Mouse (Mus musculus): ENCODE data around the gene Peli1. TPM values are rescaled to one million over a fixed set of nuclear protein-coding genes. Genes with fewer than 3 reads are reported as not detected.
"Not testable (repeated sequence)": the region's sequence is repeated elsewhere in the genome, so short reads cannot be mapped to it uniquely, and the experiment has no call there.

The Peli1 gene
- polyA plus RNA-seq, 1 experiment from 2014 or later, result 18.7 TPM

DNA sequence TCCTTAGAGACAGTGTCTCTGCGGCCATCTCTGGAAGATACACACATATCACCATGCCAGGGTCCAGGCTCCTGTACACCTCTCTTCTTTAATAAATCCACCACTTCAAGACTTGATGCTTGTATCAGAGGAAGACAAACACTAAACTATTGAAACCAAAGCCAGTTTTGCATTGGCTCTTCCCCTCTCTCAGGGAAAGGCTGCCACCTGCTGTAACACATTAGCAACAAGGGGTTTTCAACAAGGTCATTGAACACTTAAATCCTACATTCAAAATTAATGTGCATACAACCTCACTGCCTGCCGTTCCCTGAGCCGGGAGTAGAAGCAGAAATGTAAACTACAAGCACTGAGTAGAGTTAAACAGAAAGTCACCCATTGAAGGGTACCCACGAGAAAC lies 87.3 kb downstream of the Peli1 start:
- ATAC-seq, result no peak

DNA sequence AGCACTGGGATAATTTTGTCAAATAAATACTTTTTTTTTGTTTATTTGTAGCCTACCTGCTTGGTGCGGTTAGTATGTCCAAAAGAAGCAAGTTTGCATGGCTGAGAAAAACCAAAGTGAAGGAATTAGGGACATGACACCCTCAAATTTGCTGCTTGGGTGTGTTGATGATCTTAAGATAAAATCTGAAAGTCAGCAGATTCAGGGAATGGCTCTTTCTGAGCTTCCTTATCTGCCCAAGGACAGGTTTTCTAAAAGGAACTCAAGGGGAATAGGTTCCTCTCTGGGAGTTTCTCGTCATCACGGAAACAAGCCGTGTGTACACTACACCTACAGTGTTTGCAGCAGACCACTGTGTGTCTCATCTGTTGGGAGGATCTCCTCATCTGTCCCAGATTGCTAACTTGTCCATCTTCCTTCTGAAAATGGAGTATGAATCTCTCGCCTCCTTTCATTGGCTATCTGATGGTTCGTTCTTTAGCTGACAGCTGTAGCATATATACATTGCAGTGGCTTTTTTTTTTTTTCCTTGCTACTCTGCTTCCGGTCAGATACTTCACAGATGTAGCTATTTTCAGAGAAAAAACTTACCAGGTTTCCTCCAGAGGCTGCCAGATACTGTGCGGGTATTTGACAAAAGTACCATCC lies 88.0 kb downstream of the Peli1 start:
- no peak for ATAC-seq
- Histone ChIP-seq H3K27ac (no peak overlapping the region), H3K36me3 (no peaks in the 10 kb centered on the region), H3K4me1 (peaks cover 48% of the 10 kb centered on the region), H3K9ac (no peak overlapping the region), H3K4me3 (no peak overlapping the region), H3K27me3 (replicated peaks) (no peaks in the 10 kb centered on the region), H3K4me2 (no peak overlapping the region), H3K9me3 (replicated peaks) (no peaks in the 10 kb centered on the region)
- 31% methylated on average over 8 of the region's 8 CpGs for WGBS (ENCODE audit: insufficient replicate concordance)

More for the DNA sequence above, 87.3 kb downstream of the Peli1 start:
- WGBS (ENCODE audit: insufficient replicate concordance), result 39% methylated on average over 4 of the region's 4 CpGs
- H3K4me3 ChIP-seq, result no peak overlapping the region
- no peak overlapping the region for H3K27ac ChIP-seq
- H3K4me1 ChIP-seq, result peaks cover 51% of the 10 kb centered on the region
- no peaks in the 10 kb centered on the region for H3K36me3 ChIP-seq
- H3K27me3 ChIP-seq (replicated peaks), result no peaks in the 10 kb centered on the region
- H3K4me2 ChIP-seq, result no peak overlapping the region
- no peaks in the 10 kb centered on the region for H3K9me3 ChIP-seq (replicated peaks)
- no peak overlapping the region for H3K9ac ChIP-seq

DNA sequence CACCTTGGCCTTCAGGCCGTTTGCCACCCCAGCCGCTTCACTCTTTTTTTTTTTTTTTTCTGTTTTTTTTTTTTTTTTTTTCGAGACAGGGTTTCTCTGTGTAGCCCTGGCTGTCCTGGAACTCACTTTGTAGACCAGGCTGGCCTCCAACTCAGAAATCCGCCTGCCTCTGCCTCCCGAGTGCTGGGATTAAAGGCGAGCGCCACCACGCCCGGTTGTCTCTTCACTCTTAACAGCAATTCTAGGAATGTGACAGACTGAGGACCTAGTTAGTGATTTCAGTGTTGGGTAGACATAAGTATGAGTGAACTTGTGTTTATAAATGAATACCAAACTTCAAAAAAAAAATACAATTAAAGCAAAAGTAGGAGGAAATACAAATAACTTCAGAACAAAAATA lies 88.8 kb downstream of the Peli1 start:
- 62% methylated on average over 8 of the region's 9 CpGs for WGBS (ENCODE audit: insufficient replicate concordance)
- H3K27ac ChIP-seq; H3K9ac ChIP-seq; H3K36me3 ChIP-seq; H3K27me3 ChIP-seq (replicated peaks); ATAC-seq; H3K4me3 ChIP-seq; H3K9me3 ChIP-seq (replicated peaks); H3K4me2 ChIP-seq: not testable (repeated sequence)
- peaks cover 43% of the 10 kb centered on the region for H3K4me1 ChIP-seq

DNA sequence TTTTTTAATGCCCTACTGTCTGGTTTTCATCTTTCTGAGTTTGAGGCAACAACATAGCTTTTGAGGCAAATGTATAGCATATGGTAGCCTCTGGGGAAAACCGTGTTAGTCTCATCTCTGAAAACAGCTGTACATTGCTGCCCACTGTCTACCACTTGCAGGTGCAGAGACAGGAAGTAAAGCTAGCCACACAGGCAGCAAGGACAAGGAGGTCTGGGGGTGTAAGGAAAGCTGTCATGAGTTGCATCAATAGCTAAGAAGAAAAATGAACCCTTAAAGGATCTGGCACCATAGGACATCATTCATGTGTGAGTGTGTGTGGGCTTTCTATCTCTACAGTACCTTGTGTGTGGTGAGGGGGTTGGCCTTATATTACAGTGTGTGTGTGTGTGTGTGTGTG lies 89.6 kb downstream of the Peli1 start:
- 8% methylated on average over 1 of the region's 1 CpGs for WGBS (ENCODE audit: insufficient replicate concordance)
- no peak for ATAC-seq

DNA sequence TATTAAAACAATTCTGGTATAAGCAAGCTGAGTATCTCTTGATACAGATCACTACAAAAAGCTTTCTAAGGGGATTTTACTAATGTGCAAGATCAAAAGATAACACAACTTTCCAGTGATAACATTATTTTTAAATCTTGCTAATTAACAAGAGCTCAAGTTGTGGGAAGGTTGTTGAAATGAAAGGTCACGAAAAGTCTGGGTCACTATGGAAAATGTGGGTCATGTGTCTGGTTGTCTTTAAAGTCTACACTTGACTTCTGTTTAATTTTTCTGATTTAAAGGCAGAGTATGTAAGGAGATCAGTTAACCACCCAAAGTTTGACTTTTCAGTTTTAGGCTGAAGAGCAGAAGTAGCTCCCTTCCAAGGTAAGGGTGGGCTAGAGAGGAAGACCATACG lies 90.5 kb downstream of the Peli1 start:
- WGBS (ENCODE audit: insufficient replicate concordance), result 68% methylated on average over 2 of the region's 2 CpGs
- H3K9me3 ChIP-seq (replicated peaks), result no peaks in the 10 kb centered on the region
- ATAC-seq, result no peak

More for the DNA sequence above, 89.6 kb downstream of the Peli1 start:
- Histone ChIP-seq H3K4me1 (peaks cover 36% of the 10 kb centered on the region), H3K4me2 (no peak overlapping the region), H3K9me3 (replicated peaks) (no peaks in the 10 kb centered on the region), H3K4me3 (no peak overlapping the region), H3K9ac (no peak overlapping the region), H3K27me3 (replicated peaks) (no peaks in the 10 kb centered on the region), H3K36me3 (no peaks in the 10 kb centered on the region), H3K27ac (no peak overlapping the region)

DNA sequence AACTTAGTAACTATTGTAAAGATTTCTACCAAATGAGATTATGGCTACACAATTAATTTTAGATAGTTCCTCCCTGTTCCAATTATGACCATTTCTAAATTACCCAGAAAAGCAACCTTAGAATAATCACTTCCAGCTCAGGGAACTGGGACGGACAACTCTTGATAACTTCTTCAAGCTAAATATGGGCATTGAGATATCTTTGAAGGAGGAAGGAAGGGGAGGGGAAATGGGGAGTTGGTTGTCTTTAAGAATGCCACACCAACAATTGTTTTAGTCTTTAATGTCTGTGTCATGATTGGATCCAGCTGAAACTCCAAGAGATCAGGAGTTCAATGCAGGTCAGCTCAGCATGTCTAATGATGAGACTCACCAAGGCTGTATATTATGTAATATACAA lies 91.6 kb downstream of the Peli1 start:
- WGBS (ENCODE audit: insufficient replicate concordance), result 3% methylated on average over 1 of the region's 1 CpGs
- H3K27me3 ChIP-seq (replicated peaks), result no peaks in the 10 kb centered on the region
- no peak for ATAC-seq
- H3K4me1 ChIP-seq, result peaks cover 36% of the 10 kb centered on the region
- no peak overlapping the region for H3K9ac ChIP-seq
- no peak overlapping the region for H3K4me3 ChIP-seq
- no peaks in the 10 kb centered on the region for H3K9me3 ChIP-seq (replicated peaks)
- H3K27ac ChIP-seq, result no peak overlapping the region
- H3K36me3 ChIP-seq, result no peaks in the 10 kb centered on the region
- H3K4me2 ChIP-seq, result no peak overlapping the region

More for the DNA sequence above, 90.5 kb downstream of the Peli1 start:
- Histone ChIP-seq H3K27me3 (replicated peaks) (no peaks in the 10 kb centered on the region), H3K4me1 (peaks cover 36% of the 10 kb centered on the region), H3K4me3 (no peak overlapping the region), H3K9ac (no peak overlapping the region), H3K36me3 (no peaks in the 10 kb centered on the region), H3K27ac (no peak overlapping the region), H3K4me2 (no peak overlapping the region)

DNA sequence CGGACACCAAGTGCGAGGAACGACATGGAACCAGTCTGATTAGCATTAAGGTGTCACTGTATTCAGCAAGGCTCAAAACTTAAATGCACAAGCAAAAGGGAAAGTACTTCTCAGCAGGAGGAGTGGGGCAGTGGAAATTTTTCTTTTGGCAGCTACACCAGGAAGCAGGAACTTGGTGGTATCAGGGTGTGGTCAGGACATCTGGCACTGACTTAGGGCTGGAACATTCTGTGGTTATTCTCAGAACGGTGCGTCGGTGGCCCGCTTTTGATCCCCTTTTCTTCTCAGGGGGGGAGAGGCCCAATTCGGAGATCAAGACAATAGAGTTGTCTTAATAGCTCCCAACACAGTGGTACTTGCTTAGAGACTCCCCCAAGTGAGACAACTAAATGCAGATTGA lies 100.7 kb downstream of the Peli1 start:
- ATAC-seq, result not testable (repeated sequence)

DNA sequence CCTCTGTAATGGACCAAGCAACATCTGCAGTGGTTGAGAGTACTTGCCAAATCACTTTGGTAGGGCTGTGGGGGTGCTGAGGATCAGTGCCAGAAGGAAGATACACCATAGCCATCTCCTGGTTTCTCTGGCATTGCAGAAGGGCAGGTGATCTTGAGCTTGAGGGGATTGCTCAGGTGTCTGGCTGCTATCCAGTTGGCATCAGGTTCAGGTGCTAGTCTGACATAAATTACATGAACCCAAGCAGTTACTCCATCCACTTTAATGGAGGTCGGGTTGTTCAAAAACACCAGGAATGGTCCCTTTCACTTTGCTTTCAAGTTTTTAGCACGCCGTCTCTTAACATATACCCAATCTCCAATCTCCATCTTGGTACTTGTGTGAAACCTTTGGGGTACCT lies 103.8 kb downstream of the Peli1 start:
- 84% methylated on average over 3 of the region's 3 CpGs for WGBS (ENCODE audit: insufficient replicate concordance)
- Histone ChIP-seq H3K36me3 (no peaks in the 10 kb centered on the region), H3K4me2 (no peak overlapping the region), H3K4me3 (no peak overlapping the region), H3K27ac (no peak overlapping the region), H3K27me3 (replicated peaks) (no peaks in the 10 kb centered on the region), H3K9ac (no peak overlapping the region), H3K4me1 (no peaks in the 10 kb centered on the region), H3K9me3 (replicated peaks) (no peaks in the 10 kb centered on the region; the same call in none of the 2 replicates)
- ATAC-seq, result no peak

More for the DNA sequence above, 100.7 kb downstream of the Peli1 start:
- not testable (repeated sequence) for H3K9me3 ChIP-seq (replicated peaks); H3K36me3 ChIP-seq; H3K27me3 ChIP-seq (replicated peaks); H3K9ac ChIP-seq; H3K4me3 ChIP-seq; H3K4me2 ChIP-seq; H3K27ac ChIP-seq; H3K4me1 ChIP-seq
- WGBS (ENCODE audit: insufficient replicate concordance), result 55% methylated on average over 8 of the region's 8 CpGs

Other genes starting within 250 kb of the Peli1 start
- 9.5 and 9.8 TPM in 2 replicates for gene Vps54, start 148.0 kb downstream of the Peli1 start, polyA plus RNA-seq (2016; fragmentation: Nextera tagmentation; extraction: Ambion mirVana)

Measured in liver, embryonic 12.5 days (tissue).